Mouse (Mus musculus): ENCODE measurements around the gene Lsm2. TPM values are rescaled to one million over a fixed set of nuclear protein-coding genes. Genes with fewer than 3 reads are reported as not detected.
"Not testable (repeated sequence)": the region's sequence is repeated elsewhere in the genome, so short reads cannot be mapped to it uniquely, and the experiment has no call there.

The Lsm2 gene
- polyA plus RNA-seq, 1 experiment from 2014 or later, result 159 TPM

- H3K36me3 ChIP-seq; H3K4me1 ChIP-seq; H3K9ac ChIP-seq; H3K27ac ChIP-seq; H3K9me3 ChIP-seq; ATAC-seq (ENCODE audit: insufficient number of reproducible peaks, low FRiP score, low TSS enrichment, low read depth): not testable (repeated sequence)
- 0% methylated on average over 21 of the region's 47 CpGs for WGBS
- Histone ChIP-seq H3K4me3 (peak overlapping the region; percentile 53), H3K4me2 (peak overlapping the region; percentile 57), H3K27me3 (peaks cover 19% of the 10 kb centered on the region)
These were observed 22.9 kb upstream of the Lsm2 start for GRCm38 (mm10) chr17:34958734-34959129.

- H3K27me3 ChIP-seq, result peaks cover 19% of the 10 kb centered on the region
- under 1% methylated on average over 32 of the region's 32 CpGs for WGBS
These were observed 22.4 kb upstream of the Lsm2 start, which contains the start of gene Hspa1b for GRCm38 (mm10) chr17:34959130-34959778. Gene Hspa1b, minus strand, starts transcription at chr17:34959238.

DNA sequence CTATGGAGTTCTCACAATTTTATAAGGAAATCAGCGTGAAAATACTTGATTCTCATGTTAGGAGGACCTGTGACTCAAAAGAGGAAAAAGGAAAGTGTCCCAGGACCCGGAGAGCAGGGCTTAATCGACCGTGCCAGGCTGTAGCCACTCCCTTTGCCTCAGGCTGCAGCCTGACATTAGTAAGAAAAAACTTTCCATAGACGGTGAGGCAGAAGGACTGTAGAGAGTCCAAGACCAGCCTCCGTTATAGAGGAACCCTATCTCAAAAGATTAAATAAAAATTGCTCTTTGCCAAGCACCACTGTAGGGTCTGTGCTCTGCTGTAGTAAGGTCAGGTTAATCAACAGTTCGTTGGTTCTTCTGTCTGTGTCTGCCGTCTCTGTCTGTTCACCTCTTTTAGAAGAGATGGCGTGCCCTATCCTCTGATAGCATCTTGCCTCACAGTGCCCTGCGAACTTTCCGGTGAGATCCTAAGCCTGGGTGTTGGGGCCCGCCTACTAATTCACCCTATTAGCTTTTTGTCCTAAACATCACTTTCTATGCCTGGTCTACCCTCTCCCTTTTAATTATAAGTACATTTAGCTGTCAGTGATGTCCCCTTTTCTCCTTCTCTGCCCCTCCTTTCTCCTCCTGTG is 21.7 kb upstream of the Lsm2 start:
- H3K4me3 ChIP-seq, result peak overlapping the region; percentile 53
- H3K36me3 ChIP-seq, result no peaks in the 10 kb centered on the region
- 12% methylated on average over 12 of the region's 12 CpGs for WGBS
- peaks cover 13% of the 10 kb centered on the region for H3K27me3 ChIP-seq
- peak overlapping the region; percentile 35; the same call in 1 of the 2 replicates for H3K9ac ChIP-seq
- no peaks in the 10 kb centered on the region for H3K9me3 ChIP-seq
- H3K27ac ChIP-seq, result peak overlapping the region; percentile 97
- ATAC-seq (ENCODE audit: insufficient number of reproducible peaks, low FRiP score, low TSS enrichment, low read depth), result no peak
- H3K4me2 ChIP-seq, result peak overlapping the region; percentile 57
- peaks cover 10% of the 10 kb centered on the region for H3K4me1 ChIP-seq

More at GRCm38 (mm10) chr17:34959130-34959778, 22.4 kb upstream of the Lsm2 start, which contains the start of gene Hspa1b:
- H3K9ac ChIP-seq, result peak within 1 kb of the TSS; percentile 35; the same call in 1 of the 2 replicates
- not testable (repeated sequence) for H3K4me1 ChIP-seq, H3K9me3 ChIP-seq, H3K36me3 ChIP-seq
- H3K27ac ChIP-seq, result peak within 1 kb of the TSS; percentile 97
- H3K4me2 ChIP-seq, result peak within 1 kb of the TSS; percentile 57
- ATAC-seq (ENCODE audit: insufficient number of reproducible peaks, low FRiP score, low TSS enrichment, low read depth), result peak; percentile 93
- peak within 1 kb of the TSS; percentile 53 for H3K4me3 ChIP-seq

GRCm38 (mm10) chr17:34960702-34961493 is 20.8 kb upstream of the Lsm2 start:
- H3K4me3 ChIP-seq, result no peak overlapping the region
- H3K9me3 ChIP-seq, result no peaks in the 10 kb centered on the region
- H3K27ac ChIP-seq, result peak overlapping the region; percentile 97
- H3K4me2 ChIP-seq, result no peak overlapping the region
- peaks cover 6% of the 10 kb centered on the region; the same call in 1 of the 2 replicates for H3K27me3 ChIP-seq
- H3K36me3 ChIP-seq, result no peaks in the 10 kb centered on the region
- H3K9ac ChIP-seq, result no peak overlapping the region
- peaks cover 15% of the 10 kb centered on the region for H3K4me1 ChIP-seq
- ATAC-seq (ENCODE audit: insufficient number of reproducible peaks, low FRiP score, low TSS enrichment, low read depth), result no peak

- Histone ChIP-seq H3K4me2 (no peak overlapping the region), H3K27ac (peak overlapping the region; percentile 8), H3K27me3 (no peaks in the 10 kb centered on the region; the same call in 1 of the 2 replicates), H3K4me3 (no peak overlapping the region), H3K9ac (no peak overlapping the region), H3K9me3 (no peaks in the 10 kb centered on the region), H3K36me3 (no peaks in the 10 kb centered on the region), H3K4me1 (peaks cover 15% of the 10 kb centered on the region)
- ATAC-seq (ENCODE audit: insufficient number of reproducible peaks, low FRiP score, low TSS enrichment, low read depth), result no peak
- 20% methylated on average over 3 of the region's 3 CpGs for WGBS
These were observed 19.5 kb upstream of the Lsm2 start for GRCm38 (mm10) chr17:34962125-34962524.

DNA sequence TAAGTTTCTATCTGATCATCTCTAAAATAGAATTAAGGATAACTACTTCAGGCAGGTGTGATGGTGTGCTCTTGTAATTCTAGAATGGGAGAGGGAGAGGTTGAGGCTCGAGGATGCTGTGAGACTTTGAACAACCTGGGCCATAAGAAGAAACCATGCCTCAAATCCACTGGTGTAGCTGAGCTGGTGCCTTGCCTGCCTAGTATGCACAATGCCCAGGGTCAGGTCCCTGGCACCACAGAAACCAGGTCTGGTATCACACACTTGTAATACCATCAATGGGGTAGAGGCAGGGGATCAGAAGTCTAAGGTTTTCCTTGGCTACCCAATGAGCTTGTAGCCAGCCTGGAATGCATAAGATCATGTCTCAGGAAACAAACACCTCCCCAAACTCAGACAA is 18.8 kb upstream of the Lsm2 start:
- Histone ChIP-seq H3K36me3 (no peaks in the 10 kb centered on the region), H3K4me1 (peaks cover 15% of the 10 kb centered on the region), H3K27me3 (peaks cover 7% of the 10 kb centered on the region), H3K4me2 (no peak overlapping the region), H3K27ac (peak overlapping the region; percentile 23; the same call in 1 of the 2 replicates), H3K4me3 (no peak overlapping the region), H3K9ac (no peak overlapping the region), H3K9me3 (no peaks in the 10 kb centered on the region)
- 38% methylated on average over 1 of the region's 1 CpGs for WGBS
- no peak for ATAC-seq (ENCODE audit: insufficient number of reproducible peaks, low FRiP score, low TSS enrichment, low read depth)

- H3K27me3 ChIP-seq, result peaks cover 23% of the 10 kb centered on the region
- no peak overlapping the region for H3K4me2 ChIP-seq
- H3K4me3 ChIP-seq, result no peak overlapping the region
- 13% methylated on average over 1 of the region's 1 CpGs for whole genome bisulfite sequencing
- H3K9ac ChIP-seq, result no peak overlapping the region
- ATAC-seq (ENCODE audit: insufficient number of reproducible peaks, low FRiP score, low TSS enrichment, low read depth), result no peak
- H3K27ac ChIP-seq, result peak overlapping the region; percentile 47
- H3K9me3 ChIP-seq, result no peaks in the 10 kb centered on the region
- peaks cover 15% of the 10 kb centered on the region for H3K4me1 ChIP-seq
- no peaks in the 10 kb centered on the region for H3K36me3 ChIP-seq
These were observed 17.0 kb upstream of the Lsm2 start for GRCm38 (mm10) chr17:34964640-34965049.

GRCm38 (mm10) chr17:34965627-34966026 is 16.0 kb upstream of the Lsm2 start:
- Histone ChIP-seq H3K27ac (peak overlapping the region; percentile 47; the same call in 1 of the 2 replicates), H3K9ac (no peak overlapping the region), H3K4me3 (no peak overlapping the region), H3K9me3 (no peaks in the 10 kb centered on the region), H3K36me3 (no peaks in the 10 kb centered on the region), H3K4me2 (no peak overlapping the region), H3K4me1 (0 out of 2 replicates have a peak, but pooled peaks cover 9% of the 10 kb centered on the region), H3K27me3 (peaks cover 26% of the 10 kb centered on the region)
- WGBS, result 59% methylated on average over 5 of the region's 5 CpGs
- ATAC-seq (ENCODE audit: insufficient number of reproducible peaks, low FRiP score, low TSS enrichment, low read depth), result no peak

GRCm38 (mm10) chr17:34969822-34970221 is 11.8 kb upstream of the Lsm2 start, which contains the start of gene Gm20481:
Gene Gm20481, plus strand, starts transcription at chr17:34969912.
- H3K9me3 ChIP-seq; H3K27ac ChIP-seq; H3K4me2 ChIP-seq; H3K9ac ChIP-seq; H3K36me3 ChIP-seq; ATAC-seq (ENCODE audit: insufficient number of reproducible peaks, low FRiP score, low TSS enrichment, low read depth); H3K4me3 ChIP-seq: not testable (repeated sequence)
- Histone ChIP-seq H3K4me1 (peaks cover 10% of the 10 kb centered on the region), H3K27me3 (peaks cover 26% of the 10 kb centered on the region)
- 78% methylated on average over 9 of the region's 11 CpGs for WGBS

DNA sequence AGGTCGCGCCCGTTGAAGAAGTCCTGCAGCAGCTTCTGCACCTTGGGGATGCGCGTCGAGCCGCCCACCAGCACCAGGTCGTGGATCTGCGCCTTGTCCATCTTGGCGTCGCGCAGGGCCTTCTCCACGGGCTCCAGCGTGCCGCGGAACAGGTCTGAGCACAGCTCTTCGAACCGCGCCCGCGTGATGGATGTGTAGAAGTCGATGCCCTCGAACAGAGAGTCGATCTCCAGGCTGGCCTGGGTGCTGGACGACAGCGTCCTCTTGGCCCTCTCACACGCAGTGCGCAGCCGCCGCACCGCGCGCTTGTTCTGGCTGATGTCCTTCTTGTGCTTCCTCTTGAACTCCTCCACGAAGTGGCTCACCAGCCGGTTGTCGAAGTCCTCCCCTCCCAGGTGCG is 10.8 kb upstream of the Lsm2 start:
- H3K27me3 ChIP-seq, result peaks cover 26% of the 10 kb centered on the region
- not testable (repeated sequence) for H3K9ac ChIP-seq; H3K4me2 ChIP-seq; H3K9me3 ChIP-seq; H3K36me3 ChIP-seq; H3K4me3 ChIP-seq; H3K4me1 ChIP-seq; H3K27ac ChIP-seq; ATAC-seq (ENCODE audit: insufficient number of reproducible peaks, low FRiP score, low TSS enrichment, low read depth)
- 36% methylated on average over 26 of the region's 37 CpGs for WGBS

DNA sequence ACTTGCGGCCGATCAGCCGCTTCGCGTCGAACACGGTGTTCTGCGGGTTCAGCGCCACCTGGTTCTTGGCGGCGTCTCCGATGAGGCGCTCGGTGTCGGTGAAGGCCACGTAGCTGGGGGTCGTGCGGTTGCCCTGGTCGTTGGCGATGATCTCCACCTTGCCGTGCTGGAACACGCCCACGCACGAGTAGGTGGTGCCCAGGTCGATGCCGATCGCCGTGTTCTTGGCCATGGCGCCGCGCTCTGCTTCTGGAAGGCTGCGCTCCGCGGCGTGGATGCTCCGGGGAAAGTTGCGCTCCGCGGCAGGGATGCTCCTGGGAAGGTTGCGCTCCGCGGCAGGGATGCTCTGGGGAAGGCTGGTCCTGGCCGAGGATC is 10.0 kb upstream of the Lsm2 start:
- H3K9me3 ChIP-seq, H3K36me3 ChIP-seq, H3K27ac ChIP-seq, H3K9ac ChIP-seq, H3K4me1 ChIP-seq: not testable (repeated sequence)
- Histone ChIP-seq H3K4me2 (peak overlapping the region; percentile 78), H3K27me3 (peaks cover 26% of the 10 kb centered on the region), H3K4me3 (peak overlapping the region; percentile 43)
- ATAC-seq (ENCODE audit: insufficient number of reproducible peaks, low FRiP score, low TSS enrichment, low read depth), result peak; percentile 16; the same call in 1 of the 2 replicates
- WGBS, result 2% methylated on average over 24 of the region's 43 CpGs
